Mouse (Mus musculus) urinary bladder, postnatal 36 days (tissue): ENCODE results near the gene Ferd3l.

ENCODE experiments used
- DNase-seq, 2 experiments: peaks; one replicate each; pipeline ENCODE4 v3.0.0; 2022; ENCODE audit warnings: low spot score in 2 of 2, mixed read lengths in 1 of 2

The Ferd3l gene

GRCm38 (mm10) chr12:33965661-33966360, 37.6 kb downstream of the Ferd3l start:
- DNase-seq = no peak

- DNase-seq = peak in 1 of 2 experiments; percentile 10
These were observed 38.5 kb downstream of the Ferd3l start for GRCm38 (mm10) chr12:33966490-33967415.

- DNase-seq = no peak
These were observed 39.3 kb downstream of the Ferd3l start for GRCm38 (mm10) chr12:33967514-33967913.

GRCm38 (mm10) chr12:33968041-33968897, 40.0 kb downstream of the Ferd3l start:
- no peak for DNase-seq

- no peak for DNase-seq
These were observed 40.6 kb downstream of the Ferd3l start for GRCm38 (mm10) chr12:33968898-33969178.
